Mouse (Mus musculus) granulocyte monocyte progenitor cell, adult 5-6 weeks (primary cell): ENCODE results near the gene Ksr2. TPM values are rescaled to one million over a fixed set of nuclear protein-coding genes. Genes with fewer than 3 reads are reported as not detected.

Experiments used
- ATAC-seq: replicated peaks from 2 replicates; pipeline ENCODE4 v1.8.0; 2016; ENCODE audit warnings: mild to moderate bottlenecking, moderate TSS enrichment, inconsistent platforms; ENCODE audit not compliant: poor library complexity, severe bottlenecking
- total RNA-seq, 2 experiments: library from RNA; stranded (forward) in 1 of 2; stranded (reverse) in 1 of 2; fragments of 200-712, 200-1000 nt in 1 of 2; fragments of >200 nt in 1 of 2; fragmentation: Nextera tagmentation in 1 of 2; gene quantifications; 2 replicates each; pipeline ENCODE4 v1.2.3; 2014 to 2017

Ksr2 gene
- total RNA-seq, 2 experiments from 2014 or later = 0.21 to 2.0 TPM

DNA sequence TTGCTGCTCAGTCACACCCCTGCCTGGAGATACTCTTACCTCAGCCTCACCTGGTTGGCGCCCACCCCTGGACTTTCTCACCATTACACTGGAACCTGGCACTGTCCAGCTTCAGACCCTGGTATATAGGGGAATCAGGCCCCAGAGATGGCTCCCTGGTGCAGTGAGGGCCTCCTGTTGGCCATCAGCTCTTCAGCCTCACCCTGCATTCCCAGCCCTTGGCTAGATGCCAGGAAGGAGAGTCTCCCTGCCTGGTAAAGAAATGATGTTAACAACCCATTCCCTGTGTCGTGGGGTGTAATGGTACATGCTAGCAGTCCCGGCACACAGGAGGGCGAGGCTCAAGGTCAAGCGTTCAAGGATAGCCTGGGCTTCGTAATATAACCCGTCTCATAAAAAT is 256.0 kb downstream of the Ksr2 start:
- no peak for ATAC-seq

DNA sequence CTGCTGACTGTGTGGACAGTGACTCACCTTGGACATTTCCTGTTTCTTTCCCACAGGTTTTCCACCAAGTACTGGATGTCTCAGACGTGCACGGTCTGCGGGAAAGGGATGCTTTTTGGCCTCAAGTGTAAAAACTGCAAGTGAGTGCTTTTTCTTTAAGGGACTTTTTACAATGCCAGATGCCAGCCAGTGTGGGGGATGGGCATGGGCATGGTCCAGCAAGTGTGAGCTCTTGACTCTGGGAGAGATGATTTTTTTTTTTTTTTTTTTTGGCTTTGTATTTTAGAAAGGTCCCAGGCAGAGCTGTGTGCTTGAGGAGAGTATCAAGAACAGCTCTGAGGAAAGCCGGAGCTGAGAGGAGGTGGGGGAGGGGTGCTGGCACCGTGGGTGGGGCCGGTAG is 257.6 kb downstream of the Ksr2 start:
- ATAC-seq = no peak

DNA sequence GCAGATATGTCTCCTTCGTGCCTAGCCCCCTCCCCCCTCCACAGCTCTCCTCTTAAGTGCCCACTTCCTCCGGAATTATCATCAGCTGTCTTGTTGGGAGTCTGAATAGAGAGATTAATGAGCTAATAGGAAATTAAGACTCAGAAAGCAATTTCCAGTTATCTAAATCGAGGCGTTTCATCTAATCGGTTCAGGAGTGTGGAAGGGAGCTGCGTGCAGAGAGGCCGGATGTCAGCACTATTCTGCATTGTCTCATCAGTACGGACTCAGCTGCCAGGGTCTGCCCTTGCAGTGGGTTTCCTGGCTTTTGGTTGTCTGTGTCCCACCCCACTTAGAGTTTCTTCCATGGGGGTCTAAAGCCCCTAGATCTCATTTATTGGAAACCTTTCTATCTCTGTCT is 262.0 kb downstream of the Ksr2 start:
- no peak for ATAC-seq

DNA sequence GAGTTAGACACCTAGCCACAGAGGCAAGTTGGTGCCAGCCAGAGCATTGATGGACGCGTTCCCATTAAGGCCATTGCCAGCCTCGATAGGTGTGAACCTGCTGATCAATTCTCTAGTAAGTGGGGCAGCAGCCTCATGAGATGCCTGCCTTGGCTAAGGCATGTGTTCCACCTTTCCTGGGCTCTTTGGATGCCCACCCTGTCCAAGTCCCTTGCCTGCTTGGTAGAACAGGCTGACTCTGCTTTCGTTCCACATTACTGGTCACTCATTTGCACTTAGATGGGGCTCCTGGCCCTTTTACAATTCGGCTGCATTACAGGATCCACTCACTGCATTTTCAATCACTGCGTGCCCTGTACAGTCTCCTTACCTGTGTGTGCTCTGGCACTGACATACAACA is 263.4 kb downstream of the Ksr2 start:
- no peak for ATAC-seq

DNA sequence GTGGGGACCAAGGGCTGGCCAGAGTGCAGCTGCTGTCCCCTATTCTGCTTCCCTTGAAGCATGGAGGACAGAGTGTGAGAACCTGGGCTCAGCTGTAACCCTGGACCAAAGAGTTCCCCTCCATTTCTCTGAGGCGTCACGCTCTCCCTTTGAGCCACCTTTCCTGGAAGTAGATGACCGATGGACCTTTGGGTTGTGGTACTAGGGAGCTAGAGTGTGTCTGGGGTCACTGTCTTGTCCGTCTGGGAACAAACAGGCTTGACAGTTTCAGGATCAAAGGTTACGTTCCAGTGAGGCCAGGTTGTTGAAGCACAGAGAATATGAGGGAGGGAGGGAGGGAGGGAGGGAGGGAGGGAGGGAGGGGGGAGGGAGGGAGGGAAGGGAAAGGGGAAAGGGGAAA is 264.6 kb downstream of the Ksr2 start:
- no peak for ATAC-seq

DNA sequence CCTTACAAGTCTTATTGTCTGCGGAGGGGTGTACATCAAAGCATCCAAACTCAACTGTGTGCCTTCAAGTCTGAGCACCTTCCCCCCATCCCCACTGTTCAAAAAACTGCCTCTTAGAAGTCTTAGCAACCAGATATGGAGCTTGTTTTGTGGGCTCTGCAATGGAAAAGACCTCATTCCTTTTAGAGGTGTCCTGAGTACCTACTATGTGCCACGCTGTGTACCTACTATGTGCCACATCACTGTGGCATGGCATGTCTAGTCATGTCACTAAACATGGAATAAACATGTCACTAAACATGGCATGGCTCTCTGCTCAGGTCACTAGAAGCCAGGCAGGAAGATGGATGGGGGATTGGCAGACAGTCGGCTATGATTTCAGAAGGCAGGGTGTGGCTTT is 268.4 kb downstream of the Ksr2 start:
- ATAC-seq = no peak

DNA sequence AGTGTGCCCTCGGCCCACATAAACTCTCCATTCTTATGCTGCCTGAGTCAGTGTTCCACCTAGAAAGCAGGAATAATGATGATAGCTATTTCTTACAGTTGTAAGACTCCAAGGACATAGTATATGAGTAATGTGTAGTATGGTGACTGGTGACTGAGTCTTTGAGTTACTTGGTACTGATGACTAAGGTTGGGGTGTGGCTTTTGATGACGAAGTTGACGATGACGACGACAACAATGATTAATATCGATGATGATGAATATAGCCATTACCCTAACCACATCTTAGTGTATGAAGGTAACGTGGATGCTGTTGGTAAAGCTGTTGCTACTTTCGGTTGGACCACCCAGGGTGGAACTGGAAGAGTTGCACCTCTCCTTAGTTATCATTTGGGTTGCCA is 270.7 kb downstream of the Ksr2 start:
- ATAC-seq = no peak

DNA sequence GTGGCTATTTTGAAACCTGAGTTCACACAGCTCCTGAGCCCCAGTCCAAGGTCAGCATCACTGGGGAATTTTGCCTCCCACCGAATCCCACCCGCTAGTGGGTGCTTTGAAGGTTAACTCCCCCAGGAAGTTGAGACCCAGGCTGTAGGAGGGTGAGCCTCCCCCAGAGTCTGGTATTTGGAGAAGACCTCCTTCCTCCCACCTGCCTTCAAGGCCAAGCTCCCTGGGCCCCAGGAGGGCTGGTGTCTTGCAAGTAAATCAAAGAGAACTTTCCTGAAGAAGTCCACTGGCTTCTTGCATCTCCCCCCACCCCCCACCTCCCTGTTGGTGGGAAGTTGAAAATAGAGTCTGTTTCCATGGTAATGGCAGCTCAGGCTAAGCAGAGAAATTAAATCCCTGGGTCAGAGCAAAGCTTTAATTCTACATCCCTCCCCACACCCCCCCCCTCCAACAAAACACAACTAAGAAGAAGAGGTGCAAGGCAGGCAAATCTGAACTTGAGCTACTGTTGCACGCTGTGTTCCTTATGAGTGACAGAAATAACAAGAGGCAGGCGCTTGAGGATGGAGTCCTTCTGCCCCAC is 274.1 kb downstream of the Ksr2 start:
- ATAC-seq = no peak

DNA sequence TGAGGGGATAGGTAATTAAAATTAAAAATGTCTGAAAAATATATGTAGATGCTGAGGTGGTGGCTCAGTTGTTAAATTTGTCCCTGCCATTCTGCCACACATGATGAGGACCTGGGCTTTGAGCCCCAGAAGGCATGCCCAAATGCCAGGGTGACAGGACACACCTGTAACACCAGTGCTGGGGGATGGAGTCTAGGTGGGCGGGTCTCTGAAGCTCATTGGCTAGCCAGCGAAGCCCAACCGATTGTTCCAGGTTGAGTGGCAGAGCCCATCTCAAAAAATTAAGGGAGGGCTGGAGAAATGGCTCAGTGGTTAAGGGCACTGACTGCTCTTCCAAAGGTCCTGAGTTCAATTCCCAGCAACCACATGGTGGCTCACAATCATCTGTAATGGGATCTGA is 274.9 kb downstream of the Ksr2 start:
- no peak for ATAC-seq

DNA sequence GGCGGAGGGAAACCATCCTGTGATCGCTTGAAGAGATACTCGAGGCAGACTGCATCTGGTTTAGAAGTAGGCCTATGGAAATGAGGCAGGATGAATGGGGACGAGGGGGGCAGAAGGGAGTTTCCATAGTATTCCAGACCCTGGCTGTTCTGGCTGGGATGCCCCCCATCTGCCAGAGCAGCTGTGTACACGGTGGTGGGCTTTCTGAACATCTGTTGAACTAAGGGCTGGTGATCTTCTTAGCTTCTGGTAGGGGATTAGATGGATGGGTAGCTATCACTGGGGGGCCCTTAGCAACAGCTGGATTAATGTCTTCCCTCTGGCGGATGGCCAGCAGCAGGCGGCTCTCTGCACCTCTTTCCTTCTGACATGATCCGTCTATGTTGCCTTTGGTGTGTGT is 276.0 kb downstream of the Ksr2 start:
- ATAC-seq = no peak

DNA sequence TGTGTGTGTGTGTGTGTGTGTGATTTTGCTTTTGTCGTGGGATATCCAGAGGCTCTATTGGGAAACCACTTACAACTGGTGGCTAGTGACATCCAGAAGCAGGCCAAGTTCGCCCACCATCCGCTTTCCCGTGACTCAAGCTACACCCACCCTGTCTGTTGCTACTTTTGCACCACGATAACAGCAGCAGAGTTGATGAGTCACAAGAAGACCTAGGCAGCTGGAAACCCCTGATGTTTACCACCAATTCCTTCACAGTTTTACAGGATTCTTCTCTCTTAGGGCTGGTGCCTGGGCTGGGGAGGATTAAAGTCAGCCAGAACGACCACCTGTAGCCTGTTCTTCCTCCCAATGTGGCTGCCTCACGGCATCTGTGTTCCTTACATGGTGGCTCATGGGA is 277.5 kb downstream of the Ksr2 start:
- ATAC-seq = no peak

DNA sequence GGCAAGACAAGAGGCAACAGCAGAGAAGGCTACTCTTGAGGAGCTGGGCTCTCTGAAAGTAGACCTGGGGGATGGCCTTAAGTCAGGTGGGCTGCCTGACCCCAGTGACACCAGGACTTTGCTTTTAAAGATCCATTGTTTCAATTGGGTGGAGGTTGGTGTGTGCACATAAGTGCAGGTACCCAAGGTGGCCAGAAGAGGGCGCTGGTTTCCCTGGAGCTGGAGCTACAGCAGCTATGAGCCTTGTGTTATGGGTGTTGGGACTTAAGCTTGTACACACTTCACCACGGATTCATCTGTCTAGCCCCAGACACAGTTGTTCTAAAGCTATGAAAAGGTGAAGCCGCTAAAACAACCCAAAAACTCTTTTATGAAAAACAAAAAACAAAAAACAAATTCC is 279.8 kb downstream of the Ksr2 start:
- ATAC-seq = no peak

DNA sequence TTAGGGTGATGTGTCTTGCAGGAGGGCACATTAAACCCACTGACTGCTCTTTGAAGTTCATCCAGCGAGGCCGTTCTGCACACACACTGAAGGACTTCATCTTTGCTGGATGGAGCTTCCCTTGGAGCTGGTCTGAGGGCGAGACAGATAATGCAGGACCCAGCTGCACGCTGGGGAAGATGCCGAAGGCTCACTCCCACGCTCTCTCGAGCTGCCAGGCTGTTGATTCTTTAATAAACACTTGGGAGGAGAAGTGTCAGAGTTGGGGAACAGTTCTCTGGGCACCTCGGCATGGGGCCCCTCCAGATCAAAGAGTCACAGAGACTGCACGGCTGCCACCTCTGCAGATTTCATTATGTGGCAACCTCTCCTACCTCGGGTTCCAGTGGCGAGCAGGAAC is 280.8 kb downstream of the Ksr2 start:
- no peak for ATAC-seq

DNA sequence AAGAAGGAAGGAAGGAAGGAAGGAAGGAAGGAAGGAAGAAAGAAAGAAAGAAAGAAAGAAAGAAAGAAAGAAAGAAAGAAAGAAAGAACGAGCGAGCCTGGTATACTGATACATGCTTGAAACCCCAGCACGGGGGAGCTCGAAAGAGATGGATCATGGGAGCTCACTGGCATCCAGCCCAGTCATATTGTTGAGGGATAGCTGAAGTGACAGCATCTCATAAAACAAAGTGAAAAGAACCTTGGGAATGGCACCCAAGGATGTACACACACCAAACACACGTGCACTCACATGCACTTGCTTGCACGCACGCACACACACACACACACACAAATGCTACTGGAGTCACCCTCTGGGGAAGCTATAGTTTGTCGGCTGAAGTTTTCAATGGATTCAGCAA is 282.6 kb downstream of the Ksr2 start:
- ATAC-seq = no peak

DNA sequence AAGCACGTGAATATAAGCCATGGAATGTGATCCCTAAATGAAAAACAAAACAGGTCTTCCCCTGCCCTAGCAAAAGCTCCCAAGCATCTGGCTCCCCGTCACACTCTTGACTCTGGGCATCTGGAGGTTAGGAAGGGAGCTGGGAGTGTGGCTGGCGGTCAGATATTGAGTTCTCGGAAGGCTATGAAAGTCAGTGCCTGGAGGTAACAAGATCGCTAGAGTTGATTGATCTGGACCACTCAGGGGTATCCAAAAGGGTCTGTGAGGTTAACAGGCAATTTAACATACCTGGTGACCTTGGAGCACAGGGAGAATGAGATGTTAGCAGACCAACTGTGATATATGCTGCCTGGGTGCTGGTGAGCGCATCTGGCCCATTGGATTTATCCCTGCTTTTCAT is 283.8 kb downstream of the Ksr2 start:
- ATAC-seq = no peak

DNA sequence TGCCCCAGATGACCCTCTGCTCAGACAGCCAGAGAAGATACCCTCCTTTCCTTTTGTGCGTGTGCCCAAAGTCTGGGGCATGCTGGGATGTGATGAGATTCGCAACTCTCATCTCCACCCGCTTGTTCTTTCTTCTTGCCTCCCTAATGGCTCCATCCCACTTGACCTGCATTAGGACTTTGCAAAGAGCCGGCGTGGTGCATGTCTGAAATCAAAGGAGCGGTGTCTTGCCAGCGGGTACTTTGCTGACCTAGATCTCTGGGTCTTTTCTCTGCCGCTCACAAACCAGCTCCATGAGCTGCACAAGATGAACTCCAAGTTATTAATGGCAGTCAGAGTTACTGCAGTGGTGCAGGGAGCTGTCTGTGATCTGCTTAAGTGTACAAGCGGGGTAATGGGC is 290.6 kb downstream of the Ksr2 start:
- ATAC-seq = no peak

DNA sequence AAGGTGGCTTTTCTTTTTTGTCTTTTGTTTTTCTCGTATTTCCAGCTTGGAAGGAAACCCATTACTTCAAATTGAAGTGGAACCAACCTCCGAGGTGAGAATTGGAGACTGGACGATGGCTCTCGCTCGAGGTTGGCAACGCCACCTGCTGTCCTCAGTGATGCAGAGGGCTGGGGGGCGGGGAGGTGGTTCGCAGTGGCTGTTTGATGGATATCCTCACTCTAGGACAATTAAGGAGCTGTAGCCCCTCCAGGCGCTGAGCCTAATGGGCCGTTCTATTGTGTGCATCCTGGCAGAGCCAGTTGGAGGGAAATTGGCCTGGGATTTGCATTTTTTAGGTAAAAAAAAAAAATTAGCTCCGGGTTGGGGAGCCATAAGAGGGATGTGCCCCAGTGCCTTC is 292.8 kb downstream of the Ksr2 start:
- ATAC-seq = no peak

DNA sequence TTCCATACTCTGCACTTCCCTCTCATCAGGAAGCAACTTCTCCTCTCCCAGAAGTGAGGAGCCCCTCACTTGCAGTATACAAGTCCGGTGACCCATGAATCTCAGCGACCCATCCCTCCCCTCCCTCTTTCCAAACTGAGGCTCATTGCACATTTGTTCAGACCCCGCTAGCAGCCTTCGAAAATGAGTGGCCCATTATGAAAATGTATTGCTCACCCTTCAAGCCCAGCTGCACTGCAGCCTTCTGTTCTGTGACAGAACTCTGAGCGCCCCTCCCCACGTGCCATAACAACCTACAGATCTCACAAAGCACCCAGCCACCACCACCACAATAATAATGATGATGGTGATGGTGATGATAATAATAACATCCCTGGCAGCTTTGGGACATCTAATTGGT is 295.5 kb downstream of the Ksr2 start:
- ATAC-seq = no peak

DNA sequence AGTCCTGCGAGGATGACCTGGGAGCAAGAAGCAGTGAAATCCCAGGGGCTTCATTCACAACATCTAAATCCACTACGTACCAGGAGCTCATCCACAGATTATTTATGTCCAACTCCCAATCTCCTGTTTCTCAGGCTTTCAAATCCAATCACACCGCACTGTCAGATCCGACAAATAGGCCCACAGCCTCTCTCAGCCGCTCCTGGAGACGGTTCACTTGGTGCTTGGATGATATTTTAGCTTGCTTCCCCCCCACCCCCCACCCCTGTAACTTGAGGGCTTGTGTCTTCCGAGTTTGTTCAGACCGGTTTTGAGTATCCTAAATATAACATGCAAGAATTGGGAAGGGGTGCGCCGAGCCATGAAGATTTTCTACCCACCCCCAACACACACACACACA is 297.8 kb downstream of the Ksr2 start:
- ATAC-seq = no peak

DNA sequence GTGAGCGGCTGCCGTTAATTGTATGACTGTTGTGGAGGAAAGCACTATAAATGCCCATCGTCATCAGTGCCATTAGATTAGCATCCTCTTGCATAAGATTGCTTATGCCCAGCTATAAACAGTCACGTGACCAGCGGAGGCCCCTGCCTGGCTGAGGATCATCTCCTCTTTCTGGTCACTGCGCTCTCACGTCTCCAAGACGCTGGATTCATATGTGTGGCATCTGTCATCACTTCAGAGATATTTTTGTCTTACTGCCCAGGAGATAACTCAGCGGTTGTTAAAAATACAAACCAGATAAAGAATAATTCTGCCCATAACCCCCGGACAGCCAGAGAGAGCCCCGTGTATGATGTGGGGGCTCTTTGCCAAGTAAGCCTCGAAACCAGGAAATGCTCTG is 298.4 kb downstream of the Ksr2 start:
- no peak for ATAC-seq

DNA sequence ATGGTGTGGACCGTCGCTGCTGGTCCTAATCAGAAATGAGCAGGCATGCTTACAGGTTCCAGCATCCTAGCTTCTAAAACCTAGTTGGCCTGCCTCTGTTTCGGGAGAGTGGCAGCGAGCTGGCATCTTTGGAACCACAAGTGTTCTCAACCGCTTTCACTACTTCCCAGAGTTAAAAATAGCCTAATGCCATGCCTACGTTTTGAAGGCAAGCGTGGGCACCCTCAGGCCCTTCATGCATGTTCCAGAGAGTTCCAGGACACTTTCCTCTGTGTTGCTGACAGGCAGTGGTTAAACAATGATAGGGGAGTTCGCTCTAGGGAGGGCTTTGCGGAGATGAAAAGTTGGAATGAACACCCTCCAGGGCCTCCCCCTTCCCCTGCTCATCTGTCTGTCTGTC is 303.3 kb downstream of the Ksr2 start:
- no peak for ATAC-seq

DNA sequence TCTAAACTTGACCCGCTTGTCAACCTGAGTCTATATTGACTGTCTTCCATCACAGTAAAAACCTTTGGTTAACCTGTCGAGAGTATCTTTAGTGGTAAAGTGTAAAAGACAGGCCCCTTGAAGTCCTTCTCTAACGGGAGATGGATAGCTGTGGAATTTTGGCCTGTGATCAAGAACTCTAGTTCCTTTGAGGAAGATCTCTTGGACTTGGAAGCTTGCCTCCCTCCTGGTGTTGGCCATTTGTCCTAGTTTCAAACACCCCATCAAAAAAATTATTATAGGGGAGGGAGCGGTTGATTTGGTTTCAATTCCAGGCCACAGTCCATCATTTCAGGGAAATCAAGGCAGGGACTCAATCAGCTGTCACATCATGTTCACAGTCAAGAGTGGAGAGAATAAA is 309.5 kb downstream of the Ksr2 start:
- no peak for ATAC-seq

DNA sequence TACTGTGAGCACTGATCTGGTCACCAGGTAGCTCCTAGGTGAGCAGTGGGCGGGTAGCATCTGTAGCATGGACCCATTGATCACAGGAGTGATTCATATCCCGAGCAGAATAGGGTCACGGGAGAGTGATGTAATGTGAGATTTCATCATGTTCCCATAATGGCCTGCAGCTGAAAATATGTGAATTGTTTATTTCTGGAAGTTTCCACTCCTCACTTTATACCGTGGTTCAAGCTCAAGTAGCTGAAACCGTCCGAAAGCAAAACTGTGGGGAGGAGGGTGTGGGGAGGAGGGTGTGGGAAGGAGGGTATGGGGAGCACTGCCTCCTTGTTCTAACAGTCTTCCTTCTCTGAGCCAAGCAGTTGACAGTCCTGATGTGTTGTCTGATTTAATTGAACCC is 312.7 kb downstream of the Ksr2 start:
- ATAC-seq = no peak
